Mouse (Mus musculus): ENCODE results near the gene Zfp933.
"Not testable (repeated sequence)": the region's sequence is repeated elsewhere in the genome, so short reads cannot be mapped to it uniquely, and the experiment has no call there.

GRCm38 (mm10) chr4:147795308-147795707, 52.9 kb downstream of the Zfp933 start:
- not testable (repeated sequence) for TF ChIP-seq CTCF, POLR2A (IDR thresholded peaks at IDR 0.05; ENCODE audit: insufficient read depth, low read depth, low read length)

All from olfactory bulb, adult 2 months (tissue).